Mouse (Mus musculus): Measurements from ENCODE around the gene Adra1d.

GRCm38 (mm10) chr2:131581506-131581905 is 19.4 kb upstream of the Adra1d start:
- no peak for TF ChIP-seq CTCF (IDR thresholded peaks at IDR 0.05)
- no peak for TF ChIP-seq POLR2A (IDR thresholded peaks at IDR 0.05; ENCODE audit: insufficient read depth, low read depth, low read length)
